Mouse (Mus musculus) heart, postnatal 0 days (tissue): ENCODE results near the gene Ust.

Source experiments
- CTCF ChIP-seq: IDR thresholded peaks from 2 replicates; pipeline ENCODE4 v1.5.1; 2016; ENCODE audit warnings: antibody characterized with exemption, control low read depth, low read depth
- EP300 ChIP-seq: IDR thresholded peaks from 2 replicates; pipeline ENCODE4 v1.6.1; 2016; ENCODE audit warnings: antibody characterized with exemption, low read depth

DNA sequence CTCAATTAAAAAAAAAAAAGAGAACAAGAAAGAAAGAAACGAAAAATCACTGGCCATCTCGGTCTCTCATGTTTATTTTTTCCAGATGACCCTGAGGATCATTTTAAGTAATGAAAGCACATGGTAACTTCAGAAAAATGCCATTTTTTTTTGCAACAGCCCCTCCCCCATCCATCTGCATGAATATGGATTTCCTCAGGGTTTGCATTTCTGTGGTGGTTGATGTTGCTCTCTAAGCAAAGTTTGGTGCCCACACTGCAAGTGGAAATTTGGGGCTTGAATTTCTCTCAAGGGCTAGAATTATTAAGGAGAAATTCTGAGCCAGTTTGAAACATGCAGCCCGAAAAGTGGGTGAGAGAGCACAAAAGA lies 290.3 kb downstream of the Ust start:
- no peak for TF ChIP-seq CTCF
- TF ChIP-seq EP300, result no peak
